Mouse (Mus musculus) thymus, adult 2 months (tissue): Measurements from ENCODE around the gene Megf9.

Experiments
- CTCF ChIP-seq: fragments of 200-500 bp; IDR thresholded peaks from 2 replicates; pipeline ENCODE4 v1.5.1; 2012; ENCODE audit warnings: mild to moderate bottlenecking, control low read depth, low read length, moderate library complexity, borderline replicate concordance; ENCODE audit not compliant: control insufficient read depth, poor library complexity, insufficient read depth; ENCODE audit errors: extremely low read depth
- POLR2A ChIP-seq: fragments of 200-500 bp; IDR thresholded peaks from 2 replicates; pipeline ENCODE4 v1.6.1; 2012; ENCODE audit warnings: mild to moderate bottlenecking, low read length, control low read depth, moderate library complexity; ENCODE audit not compliant: control insufficient read depth, poor library complexity, insufficient read depth; ENCODE audit errors: extremely low read depth

DNA sequence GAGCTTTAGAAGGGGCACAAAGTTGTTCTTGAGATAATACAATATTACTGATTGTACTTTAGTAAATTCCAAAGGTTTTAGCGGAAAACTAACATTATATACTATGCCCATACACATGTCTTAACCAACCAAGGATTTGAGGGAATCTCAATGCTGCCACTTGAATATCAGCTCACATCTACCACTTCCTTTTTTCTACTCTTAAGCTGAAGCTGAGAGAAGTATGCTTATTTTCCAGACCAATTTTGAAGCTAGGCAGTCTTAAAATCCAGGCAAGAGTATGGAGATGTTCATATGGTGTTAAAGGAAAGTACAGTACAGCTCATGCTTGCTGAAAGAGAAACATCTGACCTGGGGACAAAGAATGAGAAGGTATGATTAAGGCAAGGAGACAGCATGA, 26.6 kb downstream of the Megf9 start:
- TF ChIP-seq CTCF, result no peak
- TF ChIP-seq POLR2A, result no peak
